Mouse (Mus musculus) adrenal gland, postnatal 4 days (tissue): Measurements from ENCODE around the gene Cybc1. TPM values are rescaled to one million over a fixed set of nuclear protein-coding genes. Genes with fewer than 3 reads are reported as not detected.

Source experiments
- DNase-seq, 2 experiments: peaks; one replicate each; pipeline ENCODE4 v3.0.0; 2021 to 2022; ENCODE audit warnings: low spot score in 2 of 2, mixed read lengths in 2 of 2
- long read RNA-seq, 2 experiments: library from polyadenylated mRNA; stranded (forward); transcript quantifications; one replicate each; pipeline ENCODE4 v2.0.0; 2021
- total RNA-seq, 2 experiments: library from RNA; stranded (reverse); gene quantifications; 2 replicates each; pipeline ENCODE4 v1.2.3; 2021

The Cybc1 gene
- 10 to 100 TPM; 27.6 to 28.3 TPM for total RNA-seq
- long read RNA-seq, experiment 1, transcript Cybc1-201 (7 exons, 2,417 nt): major isoform, 13 of 20 reads
- long read RNA-seq, experiment 1, partial matches to known transcripts: 1 of 20 reads
- long read RNA-seq, experiment 1, other reads (novel, unspliced or antisense): 6 of 20 reads
- long read RNA-seq, experiment 2, transcript Cybc1-201 (7 exons, 2,417 nt): major isoform, 20 of 34 reads
- long read RNA-seq, experiment 2, partial matches to known transcripts: 3 of 34 reads
- long read RNA-seq, experiment 2, other reads (novel, unspliced or antisense): 9 of 34 reads

GRCm38 (mm10) chr11:121229018-121229439, at the start of gene Cybc1:
Gene Cybc1 (minus strand): TSS chr11:121229322.
- peak; percentile 31 to 50 for DNase-seq

- no peak for DNase-seq
Observed at GRCm38 (mm10) chr11:121278011-121278410, 48.9 kb upstream of the Cybc1 start.

- DNase-seq: no peak
Observed at GRCm38 (mm10) chr11:121277516-121277915, 48.4 kb upstream of the Cybc1 start.

GRCm38 (mm10) chr11:121261074-121261473, 32.0 kb upstream of the Cybc1 start:
- DNase-seq: no peak

- DNase-seq: peak; percentile 10 to 15
Observed at GRCm38 (mm10) chr11:121260211-121260906, 31.2 kb upstream of the Cybc1 start.

- peak; percentile 71 to 81 for DNase-seq
Observed at GRCm38 (mm10) chr11:121259160-121260100, 30.3 kb upstream of the Cybc1 start, which contains the start of gene Foxk2. Gene Foxk2 (plus strand): TSS chr11:121259990.

- no peak for DNase-seq
Observed at GRCm38 (mm10) chr11:121250196-121250595, 21.1 kb upstream of the Cybc1 start.

- no peak for DNase-seq
Observed at GRCm38 (mm10) chr11:121239669-121240068, 10.5 kb upstream of the Cybc1 start.

GRCm38 (mm10) chr11:121237345-121238128, 8.4 kb upstream of the Cybc1 start:
- no peak for DNase-seq

GRCm38 (mm10) chr11:121236564-121237344, 7.6 kb upstream of the Cybc1 start, which contains the start of gene Narf:
Gene Narf (plus strand): TSS chr11:121237253.
- peak; percentile 80 to 99 for DNase-seq

- DNase-seq: no peak
Observed at GRCm38 (mm10) chr11:121235475-121236238, 6.5 kb upstream of the Cybc1 start.

- DNase-seq: no peak
Observed at GRCm38 (mm10) chr11:121232706-121233105, 3.6 kb upstream of the Cybc1 start.

GRCm38 (mm10) chr11:121231628-121232291, 2.6 kb upstream of the Cybc1 start:
- no peak for DNase-seq

GRCm38 (mm10) chr11:121231191-121231590, 2.1 kb upstream of the Cybc1 start:
- no peak for DNase-seq

- no peak for DNase-seq
Observed at GRCm38 (mm10) chr11:121228129-121229017, 749 bp downstream of the Cybc1 start.

GRCm38 (mm10) chr11:121221321-121222010, 7.7 kb downstream of the Cybc1 start:
- no peak for DNase-seq

GRCm38 (mm10) chr11:121220771-121221170, 8.4 kb downstream of the Cybc1 start:
- no peak for DNase-seq
